Mouse (Mus musculus) liver, postnatal 0 days (tissue): ENCODE results near the gene Hvcn1.

ENCODE experiments used
- CTCF ChIP-seq: sonication (generic); IDR thresholded peaks from 2 replicates; pipeline ENCODE4 v1.5.1; 2016; ENCODE audit warnings: antibody characterized with exemption, low read depth
- EP300 ChIP-seq: IDR thresholded peaks from 2 replicates; pipeline ENCODE4 v1.6.1; 2016; ENCODE audit warnings: antibody characterized with exemption, low read depth, mild to moderate bottlenecking

- TF ChIP-seq CTCF (no peak), EP300 (no peak)
Observed at GRCm38 (mm10) chr5:122228772-122229171, 22.2 kb downstream of the Hvcn1 start.
